Mouse (Mus musculus): ENCODE results near the gene Pde2a. TPM values are rescaled to one million over a fixed set of nuclear protein-coding genes. Genes with fewer than 3 reads are reported as not detected.

The Pde2a gene
- 31.6 and 35.5 TPM in 2 replicates for polyA plus RNA-seq (2015; fragmentation: Nextera tagmentation; extraction: Ambion mirVana)

- peak; percentile 79 for ATAC-seq
- peak within 1 kb of the TSS; percentile 38 for H3K4me3 ChIP-seq (ENCODE audit: low read depth, low read length)
- WGBS, result 4% methylated on average over 6 of the region's 6 CpGs
- no peaks in the 10 kb centered on the region for H3K9me3 ChIP-seq (replicated peaks; ENCODE audit: control insufficient read depth, low read length, poor library complexity, severe bottlenecking)
- no peaks in the 10 kb centered on the region for H3K36me3 ChIP-seq (ENCODE audit: control insufficient read depth, insufficient read depth, low read length)
- peak within 1 kb of the TSS; percentile 60 for H3K9ac ChIP-seq (ENCODE audit: low read depth, low read length)
- H3K4me2 ChIP-seq (ENCODE audit: low read length), result peak within 1 kb of the TSS; percentile 55
- peaks cover 25% of the 10 kb centered on the region for H3K4me1 ChIP-seq (ENCODE audit: control insufficient read depth, insufficient read depth, low read length)
- H3K27me3 ChIP-seq (ENCODE audit: control insufficient read depth, insufficient read depth, low read depth, low read length), result no peaks in the 10 kb centered on the region
- H3K27ac ChIP-seq (ENCODE audit: low read length), result peak within 1 kb of the TSS; percentile 60; the same call in 1 of the 2 replicates
Measured at GRCm38 (mm10) chr7:101421529-101421928, at the start of gene Pde2a. Gene Pde2a (plus strand): TSS chr7:101421691.

GRCm38 (mm10) chr7:101373082-101373481, 48.4 kb upstream of the Pde2a start:
- peak; percentile 52; the same call in 1 of the 2 replicates for ATAC-seq
- no peak overlapping the region for H3K27ac ChIP-seq (ENCODE audit: low read length)
- no peak overlapping the region for H3K4me2 ChIP-seq (ENCODE audit: low read length)
- H3K9me3 ChIP-seq (replicated peaks; ENCODE audit: control insufficient read depth, low read length, poor library complexity, severe bottlenecking), result no peaks in the 10 kb centered on the region
- no peaks in the 10 kb centered on the region for H3K36me3 ChIP-seq (ENCODE audit: control insufficient read depth, insufficient read depth, low read length)
- no peak overlapping the region for H3K4me3 ChIP-seq (ENCODE audit: low read depth, low read length)
- H3K4me1 ChIP-seq (ENCODE audit: control insufficient read depth, insufficient read depth, low read length), result peaks cover 2% of the 10 kb centered on the region; the same call in 1 of the 2 replicates
- H3K27me3 ChIP-seq (ENCODE audit: control insufficient read depth, insufficient read depth, low read depth, low read length), result no peaks in the 10 kb centered on the region
- WGBS, result 84% methylated on average over 23 of the region's 26 CpGs
- H3K9ac ChIP-seq (ENCODE audit: low read depth, low read length), result no peak overlapping the region

- peak; percentile 74 for ATAC-seq
- peaks cover 2% of the 10 kb centered on the region; the same call in 1 of the 2 replicates for H3K4me1 ChIP-seq (ENCODE audit: control insufficient read depth, insufficient read depth, low read length)
- H3K9ac ChIP-seq (ENCODE audit: low read depth, low read length), result no peak overlapping the region; the same call in 1 of the 2 replicates
Measured at GRCm38 (mm10) chr7:101374155-101374554, 47.3 kb upstream of the Pde2a start.

DNA sequence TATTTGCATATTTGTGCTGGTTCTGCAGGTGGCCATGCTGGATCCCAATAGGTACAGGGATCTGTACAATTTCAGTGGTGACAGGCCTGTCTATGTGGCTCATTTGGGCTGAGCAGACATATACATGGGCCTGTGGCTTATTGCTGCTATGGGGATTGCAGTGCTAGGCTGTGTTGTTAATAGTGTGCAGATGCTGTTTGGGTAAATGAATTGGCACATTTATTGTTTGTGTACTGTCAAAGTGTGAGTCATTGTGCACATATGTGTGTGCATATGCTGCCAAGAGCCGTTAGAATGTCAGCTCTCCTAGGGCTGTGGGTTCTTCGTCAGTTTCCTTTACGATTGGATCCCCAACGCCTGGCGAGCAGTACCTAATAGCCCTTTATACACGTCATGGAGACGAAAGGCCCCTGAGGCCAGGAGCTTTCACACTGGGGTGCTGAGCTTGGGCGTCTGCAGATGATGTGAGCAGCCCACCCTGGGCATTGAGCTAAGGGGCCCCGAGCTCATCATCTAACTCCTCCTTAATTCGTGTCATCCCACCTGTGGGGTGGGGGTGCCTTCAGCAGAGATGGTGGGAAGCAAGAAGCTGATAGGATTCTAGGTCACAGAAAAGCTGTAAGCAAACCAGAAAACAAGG, 44.7 kb upstream of the Pde2a start:
- ATAC-seq, result no peak
- 75% methylated on average over 10 of the region's 10 CpGs for WGBS
- Histone ChIP-seq H3K4me2 (ENCODE audit: low read length) (no peak overlapping the region), H3K36me3 (ENCODE audit: control insufficient read depth, insufficient read depth, low read length) (no peaks in the 10 kb centered on the region), H3K27me3 (ENCODE audit: control insufficient read depth, insufficient read depth, low read depth, low read length) (no peaks in the 10 kb centered on the region), H3K4me3 (ENCODE audit: low read depth, low read length) (no peak overlapping the region), H3K9ac (ENCODE audit: low read depth, low read length) (no peak overlapping the region), H3K9me3 (replicated peaks; ENCODE audit: control insufficient read depth, low read length, poor library complexity, severe bottlenecking) (no peaks in the 10 kb centered on the region), H3K27ac (ENCODE audit: low read length) (no peak overlapping the region), H3K4me1 (ENCODE audit: control insufficient read depth, insufficient read depth, low read length) (peaks cover 2% of the 10 kb centered on the region; the same call in 1 of the 2 replicates)

More at GRCm38 (mm10) chr7:101374155-101374554, 47.3 kb upstream of the Pde2a start:
- no peak overlapping the region for H3K4me2 ChIP-seq (ENCODE audit: low read length)
- H3K27ac ChIP-seq (ENCODE audit: low read length), result no peak overlapping the region
- H3K36me3 ChIP-seq (ENCODE audit: control insufficient read depth, insufficient read depth, low read length), result no peaks in the 10 kb centered on the region
- no peaks in the 10 kb centered on the region for H3K27me3 ChIP-seq (ENCODE audit: control insufficient read depth, insufficient read depth, low read depth, low read length)
- H3K4me3 ChIP-seq (ENCODE audit: low read depth, low read length), result no peak overlapping the region
- H3K9me3 ChIP-seq (replicated peaks; ENCODE audit: control insufficient read depth, low read length, poor library complexity, severe bottlenecking), result no peaks in the 10 kb centered on the region

DNA sequence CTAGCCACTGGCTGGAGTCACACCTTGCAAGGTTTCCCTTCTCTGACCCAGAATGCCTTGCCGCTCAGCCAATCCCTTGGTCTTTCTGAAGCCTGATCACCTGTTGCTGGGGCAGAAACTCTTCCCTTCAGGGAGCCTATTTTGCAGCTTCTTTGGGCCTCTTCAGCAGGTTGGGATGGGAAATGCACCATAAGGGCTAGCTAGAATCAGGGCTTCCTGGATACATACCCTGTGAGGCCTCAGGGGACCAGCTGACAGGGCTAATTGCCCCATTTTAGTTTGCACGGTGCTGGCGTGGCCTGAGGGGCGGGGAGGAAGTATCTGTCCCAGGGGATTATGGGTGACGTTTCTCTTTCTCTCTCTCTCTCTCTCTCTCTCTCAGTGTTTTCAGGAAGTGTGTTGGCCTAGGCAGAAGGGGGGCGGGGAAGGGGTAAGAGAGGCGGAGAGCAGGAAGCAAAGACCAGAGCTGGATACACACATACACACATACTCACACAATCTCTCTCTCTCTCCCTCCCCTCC, 43.7 kb upstream of the Pde2a start:
- no peak for ATAC-seq
- no peak overlapping the region for H3K4me3 ChIP-seq (ENCODE audit: low read depth, low read length)
- peak overlapping the region; percentile 15; the same call in 1 of the 2 replicates for H3K4me2 ChIP-seq (ENCODE audit: low read length)
- WGBS, result 31% methylated on average over 7 of the region's 7 CpGs
- no peak overlapping the region for H3K9ac ChIP-seq (ENCODE audit: low read depth, low read length)
- no peak overlapping the region for H3K27ac ChIP-seq (ENCODE audit: low read length)
- no peaks in the 10 kb centered on the region for H3K27me3 ChIP-seq (ENCODE audit: control insufficient read depth, insufficient read depth, low read depth, low read length)
- no peaks in the 10 kb centered on the region for H3K36me3 ChIP-seq (ENCODE audit: control insufficient read depth, insufficient read depth, low read length)
- H3K4me1 ChIP-seq (ENCODE audit: control insufficient read depth, insufficient read depth, low read length), result peaks cover 2% of the 10 kb centered on the region; the same call in 1 of the 2 replicates
- no peaks in the 10 kb centered on the region for H3K9me3 ChIP-seq (replicated peaks; ENCODE audit: control insufficient read depth, low read length, poor library complexity, severe bottlenecking)

GRCm38 (mm10) chr7:101378285-101378684, 43.2 kb upstream of the Pde2a start:
- Histone ChIP-seq H3K4me1 (ENCODE audit: control insufficient read depth, insufficient read depth, low read length) (peaks cover 2% of the 10 kb centered on the region; the same call in 1 of the 2 replicates), H3K9ac (ENCODE audit: low read depth, low read length) (0 out of 2 replicates have a peak overlapping the region, but pooled peaks have one; percentile 1), H3K4me2 (ENCODE audit: low read length) (peak overlapping the region; percentile 3; the same call in 1 of the 2 replicates), H3K27me3 (ENCODE audit: control insufficient read depth, insufficient read depth, low read depth, low read length) (no peaks in the 10 kb centered on the region), H3K9me3 (replicated peaks; ENCODE audit: control insufficient read depth, low read length, poor library complexity, severe bottlenecking) (no peaks in the 10 kb centered on the region), H3K4me3 (ENCODE audit: low read depth, low read length) (no peak overlapping the region), H3K27ac (ENCODE audit: low read length) (no peak overlapping the region), H3K36me3 (ENCODE audit: control insufficient read depth, insufficient read depth, low read length) (no peaks in the 10 kb centered on the region)
- ATAC-seq, result no peak
- 60% methylated on average over 3 of the region's 3 CpGs for WGBS

- Histone ChIP-seq H3K36me3 (ENCODE audit: control insufficient read depth, insufficient read depth, low read length) (no peaks in the 10 kb centered on the region), H3K4me1 (ENCODE audit: control insufficient read depth, insufficient read depth, low read length) (peaks cover 2% of the 10 kb centered on the region; the same call in 1 of the 2 replicates), H3K9ac (ENCODE audit: low read depth, low read length) (no peak overlapping the region), H3K27ac (ENCODE audit: low read length) (no peak overlapping the region), H3K27me3 (ENCODE audit: control insufficient read depth, insufficient read depth, low read depth, low read length) (no peaks in the 10 kb centered on the region), H3K4me2 (ENCODE audit: low read length) (no peak overlapping the region), H3K9me3 (replicated peaks; ENCODE audit: control insufficient read depth, low read length, poor library complexity, severe bottlenecking) (no peaks in the 10 kb centered on the region), H3K4me3 (ENCODE audit: low read depth, low read length) (no peak overlapping the region)
- ATAC-seq, result no peak
- WGBS, result 74% methylated on average over 5 of the region's 5 CpGs
Measured at GRCm38 (mm10) chr7:101378796-101379465, 42.6 kb upstream of the Pde2a start.

GRCm38 (mm10) chr7:101379732-101380131, 41.8 kb upstream of the Pde2a start:
- Histone ChIP-seq H3K4me1 (ENCODE audit: control insufficient read depth, insufficient read depth, low read length) (peaks cover 2% of the 10 kb centered on the region; the same call in 1 of the 2 replicates), H3K36me3 (ENCODE audit: control insufficient read depth, insufficient read depth, low read length) (no peaks in the 10 kb centered on the region), H3K9me3 (replicated peaks; ENCODE audit: control insufficient read depth, low read length, poor library complexity, severe bottlenecking) (no peaks in the 10 kb centered on the region), H3K27ac (ENCODE audit: low read length) (no peak overlapping the region), H3K9ac (ENCODE audit: low read depth, low read length) (no peak overlapping the region), H3K4me3 (ENCODE audit: low read depth, low read length) (no peak overlapping the region), H3K4me2 (ENCODE audit: low read length) (no peak overlapping the region), H3K27me3 (ENCODE audit: control insufficient read depth, insufficient read depth, low read depth, low read length) (no peaks in the 10 kb centered on the region)
- WGBS, result 83% methylated on average over 2 of the region's 2 CpGs
- no peak for ATAC-seq

GRCm38 (mm10) chr7:101381512-101381911, 40.0 kb upstream of the Pde2a start:
- no peak overlapping the region for H3K27ac ChIP-seq (ENCODE audit: low read length)
- WGBS, result 78% methylated on average over 6 of the region's 6 CpGs
- ATAC-seq, result no peak

More at GRCm38 (mm10) chr7:101381512-101381911, 40.0 kb upstream of the Pde2a start:
- Histone ChIP-seq H3K4me1 (ENCODE audit: control insufficient read depth, insufficient read depth, low read length) (peaks cover 2% of the 10 kb centered on the region; the same call in 1 of the 2 replicates), H3K9me3 (replicated peaks; ENCODE audit: control insufficient read depth, low read length, poor library complexity, severe bottlenecking) (no peaks in the 10 kb centered on the region), H3K27me3 (ENCODE audit: control insufficient read depth, insufficient read depth, low read depth, low read length) (no peaks in the 10 kb centered on the region), H3K9ac (ENCODE audit: low read depth, low read length) (no peak overlapping the region), H3K4me2 (ENCODE audit: low read length) (no peak overlapping the region), H3K4me3 (ENCODE audit: low read depth, low read length) (no peak overlapping the region), H3K36me3 (ENCODE audit: control insufficient read depth, insufficient read depth, low read length) (no peaks in the 10 kb centered on the region)
